Mouse (Mus musculus) liver, embryonic 16.5 days (tissue): ENCODE results near the gene Olfr368. TPM values are rescaled to one million over a fixed set of nuclear protein-coding genes. Genes with fewer than 3 reads are reported as not detected.

Experiments used
- ATAC-seq: fragments of 200-750 bp; cut with Nextera tagmentation; 2 replicates; pipeline ENCODE4 v1.8.0; 2017; ENCODE audit warnings: low read depth, mild to moderate bottlenecking, moderate number of reproducible peaks, moderate library complexity
- H3K27ac ChIP-seq: fragments of 300-500 bp; sonication (generic); 2 replicates; pipeline ENCODE4 v1.5.1; 2014; ENCODE audit warnings: mild to moderate bottlenecking, low read length
- H3K27me3 ChIP-seq: fragments of 300-500 bp; sonication (generic); 2 replicates; pipeline ENCODE4 v1.6.1; 2014; ENCODE audit warnings: low read depth, low read length, mixed read lengths; ENCODE audit not compliant: control insufficient read depth, insufficient read depth
- H3K36me3 ChIP-seq: fragments of 300-500 bp; sonication (generic); 2 replicates; pipeline ENCODE4 v1.6.1; 2014; ENCODE audit warnings: mild to moderate bottlenecking; ENCODE audit not compliant: control insufficient read depth, insufficient read depth
- H3K4me1 ChIP-seq: fragments of 300-500 bp; sonication (generic); 2 replicates; pipeline ENCODE4 v1.6.1; 2014; ENCODE audit warnings: low read depth, low read length, mixed read lengths; ENCODE audit not compliant: control insufficient read depth
- H3K4me2 ChIP-seq: fragments of 300-500 bp; sonication (generic); 2 replicates; pipeline ENCODE4 v1.6.1; 2014; ENCODE audit warnings: low read depth, low read length, mixed read lengths
- H3K4me3 ChIP-seq: fragments of 300-500 bp; sonication (generic); 2 replicates; pipeline ENCODE4 v1.5.1; 2014; ENCODE audit warnings: low read depth, mild to moderate bottlenecking, low read length
- H3K9ac ChIP-seq: fragments of 300-500 bp; sonication (generic); 2 replicates; pipeline ENCODE4 v1.6.1; 2014; ENCODE audit warnings: low read depth, low read length
- H3K9me3 ChIP-seq: fragments of 300-500 bp; sonication (generic); replicated peaks from 2 replicates; pipeline ENCODE4 v1.6.1; 2016; ENCODE audit warnings: low read length; ENCODE audit not compliant: control insufficient read depth
- WGBS: fragments of 180-500 bp; shearing (Covaris S2); extraction: QIAGEN DNeasy Blood & Tissue Kit; methylation state at CpG from one replicate; pipeline ENCODE4 v1.1.7; 2014; ENCODE audit not compliant: insufficient replicate concordance; 5-methylcytosine and 5-hydroxymethylcytosine counted together
- polyA plus RNA-seq: library from polyadenylated mRNA; unstranded; fragments of >200 nt; fragmentation: Nextera tagmentation; extraction: Ambion mirVana; gene quantifications from 2 replicates; pipeline ENCODE4 v1.2.1, GENCODE M21; 2015

Gene Olfr368
- polyA plus RNA-seq: not detected in 2 replicates

GRCm38 (mm10) chr2:37326215-37326614 is at the start of gene Olfr368:
Gene Olfr368, plus strand, starts transcription at chr2:37326515.
- no peaks in the 10 kb centered on the region for H3K36me3 ChIP-seq
- H3K4me1 ChIP-seq: no peaks in the 10 kb centered on the region
- 53% methylated on average over 1 of the region's 1 CpGs for WGBS
- H3K27ac ChIP-seq: no peak within 1 kb of the TSS
- no peaks in the 10 kb centered on the region for H3K9me3 ChIP-seq
- H3K27me3 ChIP-seq: no peaks in the 10 kb centered on the region
- no peak within 1 kb of the TSS for H3K9ac ChIP-seq
- no peak for ATAC-seq
- H3K4me2 ChIP-seq: no peak within 1 kb of the TSS
- H3K4me3 ChIP-seq: no peak within 1 kb of the TSS

- Histone ChIP-seq H3K36me3 (no peaks in the 10 kb centered on the region), H3K4me1 (no peaks in the 10 kb centered on the region), H3K27me3 (no peaks in the 10 kb centered on the region), H3K9ac (no peak overlapping the region), H3K9me3 (no peaks in the 10 kb centered on the region), H3K4me2 (no peak overlapping the region), H3K4me3 (no peak overlapping the region), H3K27ac (no peak overlapping the region)
- no peak for ATAC-seq
- WGBS: 55% methylated on average over 2 of the region's 2 CpGs
These were observed 7.0 kb downstream of the Olfr368 start for GRCm38 (mm10) chr2:37333321-37333720.

- no peaks in the 10 kb centered on the region for H3K9me3 ChIP-seq
- ATAC-seq: no peak
- no peaks in the 10 kb centered on the region for H3K36me3 ChIP-seq
- H3K27ac ChIP-seq: no peak overlapping the region
- no peaks in the 10 kb centered on the region for H3K4me1 ChIP-seq
- no peaks in the 10 kb centered on the region for H3K27me3 ChIP-seq
- no peak overlapping the region for H3K4me3 ChIP-seq
- WGBS: 51% methylated on average over 10 of the region's 10 CpGs
- H3K9ac ChIP-seq: no peak overlapping the region
- H3K4me2 ChIP-seq: no peak overlapping the region
These were observed 12.3 kb downstream of the Olfr368 start for GRCm38 (mm10) chr2:37338497-37339187.

- Histone ChIP-seq H3K27ac (no peak overlapping the region), H3K4me2 (no peak overlapping the region), H3K9me3 (no peaks in the 10 kb centered on the region), H3K4me3 (no peak overlapping the region), H3K27me3 (no peaks in the 10 kb centered on the region), H3K4me1 (no peaks in the 10 kb centered on the region), H3K9ac (no peak overlapping the region), H3K36me3 (peaks cover 31% of the 10 kb centered on the region)
- no peak for ATAC-seq
- 71% methylated on average over 7 of the region's 7 CpGs for WGBS
These were observed 25.4 kb downstream of the Olfr368 start for GRCm38 (mm10) chr2:37351671-37352070.

- Histone ChIP-seq H3K27me3 (no peaks in the 10 kb centered on the region), H3K27ac (no peak overlapping the region), H3K4me2 (no peak overlapping the region), H3K4me3 (no peak overlapping the region), H3K4me1 (peaks cover 9% of the 10 kb centered on the region), H3K9ac (no peak overlapping the region), H3K36me3 (peaks cover 31% of the 10 kb centered on the region), H3K9me3 (no peaks in the 10 kb centered on the region)
- 91% methylated on average over 5 of the region's 5 CpGs for WGBS
- no peak for ATAC-seq
These were observed 29.3 kb downstream of the Olfr368 start for GRCm38 (mm10) chr2:37355571-37355970.

- Histone ChIP-seq H3K27ac (peak within 1 kb of the TSS; percentile 100), H3K36me3 (peaks cover 10% of the 10 kb centered on the region; the same call in 1 of the 2 replicates), H3K4me2 (peak within 1 kb of the TSS; percentile 87), H3K4me1 (peaks cover 9% of the 10 kb centered on the region), H3K4me3 (peak within 1 kb of the TSS; percentile 97), H3K9me3 (no peaks in the 10 kb centered on the region), H3K9ac (peak within 1 kb of the TSS; percentile 84), H3K27me3 (no peaks in the 10 kb centered on the region)
- WGBS: under 1% methylated on average over 42 of the region's 42 CpGs
- peak; percentile 99 for ATAC-seq
These were observed 32.6 kb downstream of the Olfr368 start, which contains the start of gene Pdcl for GRCm38 (mm10) chr2:37358633-37359540. Gene Pdcl, minus strand, starts transcription at chr2:37359332.

- Histone ChIP-seq H3K4me3 (no peak overlapping the region), H3K9ac (no peak overlapping the region), H3K4me2 (peak overlapping the region; percentile 87), H3K27ac (no peak overlapping the region), H3K36me3 (peaks cover 6% of the 10 kb centered on the region; the same call in 1 of the 2 replicates), H3K4me1 (peaks cover 9% of the 10 kb centered on the region), H3K9me3 (no peaks in the 10 kb centered on the region), H3K27me3 (no peaks in the 10 kb centered on the region)
- WGBS: 87% methylated on average over 2 of the region's 2 CpGs
- no peak for ATAC-seq
These were observed 33.6 kb downstream of the Olfr368 start for GRCm38 (mm10) chr2:37359908-37360307.

GRCm38 (mm10) chr2:37370651-37371050 is 44.3 kb downstream of the Olfr368 start:
- Histone ChIP-seq H3K36me3 (peaks cover 5% of the 10 kb centered on the region), H3K27me3 (no peaks in the 10 kb centered on the region), H3K9me3 (no peaks in the 10 kb centered on the region), H3K4me3 (no peak overlapping the region), H3K4me1 (no peaks in the 10 kb centered on the region), H3K4me2 (no peak overlapping the region), H3K27ac (no peak overlapping the region), H3K9ac (no peak overlapping the region)
- WGBS: 70% methylated on average over 2 of the region's 2 CpGs
- no peak for ATAC-seq

GRCm38 (mm10) chr2:37376018-37376417 is 49.7 kb downstream of the Olfr368 start:
- Histone ChIP-seq H3K4me1 (no peaks in the 10 kb centered on the region), H3K4me2 (no peak overlapping the region), H3K36me3 (peaks cover 22% of the 10 kb centered on the region), H3K27me3 (no peaks in the 10 kb centered on the region), H3K9ac (no peak overlapping the region; the same call in 1 of the 2 replicates), H3K4me3 (no peak overlapping the region), H3K27ac (no peak overlapping the region), H3K9me3 (no peaks in the 10 kb centered on the region)
- ATAC-seq: no peak
- WGBS: 29% methylated on average over 1 of the region's 1 CpGs
